Mouse (Mus musculus): Measurements from ENCODE around the gene Phactr3.
"Not testable (repeated sequence)": the region's sequence is repeated elsewhere in the genome, so short reads cannot be mapped to it uniquely, and the experiment has no call there.

Phactr3 gene

GRCm38 (mm10) chr2:178118801-178119560 lies at the start of gene Phactr3:
TSS of gene Phactr3 (plus strand) at chr2:178118975.
- no peak for DNase-seq (ENCODE audit: low spot score in 2 of 2)

DNA sequence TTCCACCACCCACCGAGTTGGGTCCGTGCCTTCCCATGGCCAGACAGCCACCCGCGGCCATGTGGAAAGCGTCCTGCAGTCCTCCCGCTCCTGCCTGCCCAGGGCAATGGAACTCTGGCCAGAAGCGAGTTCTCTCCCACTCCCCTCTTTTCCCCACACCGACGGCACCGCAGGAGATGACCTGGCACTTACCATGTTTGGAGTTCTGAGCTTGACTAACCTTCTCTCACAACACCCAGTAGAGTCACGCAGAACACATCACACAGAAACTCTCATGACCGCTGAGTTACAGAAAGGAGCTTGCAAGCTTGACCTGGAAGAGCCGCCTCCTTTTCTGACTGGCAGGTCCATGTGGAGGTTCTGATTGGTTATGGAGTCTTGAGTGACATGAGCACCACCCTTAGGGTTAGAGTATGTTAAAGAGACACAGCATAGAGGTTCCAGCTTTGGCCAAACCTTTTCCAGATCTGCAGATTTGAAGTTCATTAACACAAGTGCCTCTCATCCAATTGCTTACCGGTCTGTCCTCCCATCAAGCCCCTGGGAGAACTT lies 40.5 kb upstream of the Phactr3 start, which contains the start of gene Zfp931:
Gene Zfp931 (minus strand): TSS at position 311 of the 552 bp plus-strand sequence.
- not testable (repeated sequence) for DNase-seq (ENCODE audit: low spot score in 2 of 2)

GRCm38 (mm10) chr2:178089586-178089985 lies 29.2 kb upstream of the Phactr3 start:
- no peak for DNase-seq (ENCODE audit: low spot score in 2 of 2)

GRCm38 (mm10) chr2:178098021-178098420 lies 20.8 kb upstream of the Phactr3 start:
- peak; percentile 27 to 36 for DNase-seq (ENCODE audit: low spot score in 2 of 2)

GRCm38 (mm10) chr2:178101957-178102356 lies 16.8 kb upstream of the Phactr3 start:
- peak in 1 of 2 experiments; percentile 18 for DNase-seq (ENCODE audit: low spot score in 2 of 2)

DNA sequence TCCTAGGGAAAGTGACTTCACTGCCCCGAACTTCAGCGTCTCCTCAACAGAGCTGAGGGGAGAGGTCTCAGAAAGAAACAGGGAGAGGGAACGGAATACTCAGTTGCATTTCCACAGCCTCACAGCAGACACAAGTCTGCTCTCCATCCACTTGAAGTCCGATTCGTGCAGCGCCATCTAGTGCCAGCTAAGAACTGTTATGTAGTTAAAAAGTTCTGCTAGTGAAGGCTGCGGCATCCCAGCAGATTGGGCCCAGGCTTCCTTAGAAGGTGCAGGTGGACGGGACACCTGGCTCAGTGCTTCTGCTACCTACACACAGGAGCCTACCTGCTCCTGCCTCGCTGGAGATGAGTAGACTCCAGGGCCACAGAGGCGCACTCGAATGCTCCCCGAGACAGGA lies 829 bp upstream of the Phactr3 start:
- no peak for DNase-seq (ENCODE audit: low spot score in 2 of 2)

GRCm38 (mm10) chr2:178119561-178120355 lies 983 bp downstream of the Phactr3 start:
- DNase-seq (ENCODE audit: low spot score in 2 of 2) = no peak

- no peak for DNase-seq (ENCODE audit: low spot score in 2 of 2)
These were observed 1.5 kb downstream of the Phactr3 start for GRCm38 (mm10) chr2:178120356-178120645.

DNA sequence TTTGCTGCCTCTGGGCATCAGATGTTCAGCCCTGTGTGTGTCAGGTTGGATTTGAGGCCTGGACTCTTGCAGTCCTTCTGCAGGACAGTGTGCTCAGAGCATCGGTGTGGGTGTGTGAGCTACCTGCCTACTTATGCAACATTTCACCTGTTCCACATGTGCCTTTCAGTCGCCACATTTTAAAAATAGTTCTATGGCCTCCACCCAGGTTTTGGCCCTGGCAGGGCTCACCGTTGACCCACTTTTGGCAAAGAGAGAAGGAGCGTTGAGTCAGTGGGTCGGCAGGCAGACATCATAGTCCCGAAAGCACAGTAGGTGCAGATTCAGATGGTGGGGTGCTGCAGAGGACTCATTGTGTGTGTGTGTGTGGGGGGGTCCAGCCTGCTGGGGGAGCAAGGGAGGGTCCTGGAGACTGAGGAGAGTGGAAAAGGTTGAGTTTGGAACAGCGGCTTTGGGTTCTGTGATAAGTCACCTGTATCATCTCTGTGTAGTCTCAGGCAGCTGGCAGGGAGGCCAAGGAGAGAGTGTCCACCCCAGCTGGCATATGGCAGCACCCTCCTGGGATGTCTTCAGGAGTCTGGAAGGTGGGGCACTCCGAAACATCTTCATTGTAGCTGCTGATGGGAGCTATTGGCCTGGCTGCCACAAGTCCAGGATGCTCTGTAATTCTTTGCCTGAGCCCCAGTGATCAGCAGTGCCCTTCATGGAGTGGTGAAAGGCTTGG lies 2.0 kb downstream of the Phactr3 start:
- no peak for DNase-seq (ENCODE audit: low spot score in 2 of 2)

DNA sequence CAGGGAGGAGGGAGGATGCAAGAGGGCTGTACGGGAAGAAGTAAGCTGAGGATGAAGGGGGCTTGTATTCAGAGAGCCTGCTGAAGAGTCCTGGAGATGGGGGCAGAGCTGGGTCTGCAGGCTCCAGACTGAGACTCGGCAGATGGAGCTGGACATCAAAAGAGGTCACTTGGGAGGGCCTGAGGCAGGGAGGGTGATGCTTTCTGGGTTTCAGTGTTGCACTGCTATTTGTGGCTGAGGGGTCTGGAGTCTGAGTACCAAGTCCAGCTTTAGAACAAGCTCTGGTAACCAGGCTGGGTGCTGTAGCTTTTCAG lies 2.6 kb downstream of the Phactr3 start:
- DNase-seq (ENCODE audit: low spot score in 2 of 2) = no peak

- DNase-seq (ENCODE audit: low spot score in 2 of 2) = no peak
These were observed 3.3 kb downstream of the Phactr3 start for GRCm38 (mm10) chr2:178121946-178122665.

DNA sequence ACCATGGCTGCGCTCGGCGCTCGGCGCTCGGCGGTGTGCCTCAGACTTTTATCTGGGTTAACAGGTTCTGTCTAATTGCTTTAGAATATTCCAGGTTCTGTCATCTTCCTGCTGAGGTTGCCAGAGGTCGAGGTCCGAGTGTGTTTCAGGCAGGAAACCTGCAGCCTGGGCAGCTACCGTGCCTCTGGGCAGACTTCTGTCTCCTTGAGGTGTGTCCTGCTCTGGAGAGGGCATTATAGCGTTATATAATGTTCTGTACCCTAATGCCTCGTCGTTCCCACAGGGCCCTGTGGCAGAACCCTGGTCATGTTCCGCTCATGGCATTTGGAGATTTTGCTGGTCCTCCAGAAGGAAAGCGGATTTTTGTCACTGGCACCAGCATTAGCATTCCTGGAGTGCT lies 4.7 kb downstream of the Phactr3 start:
- DNase-seq (ENCODE audit: low spot score in 2 of 2) = no peak

GRCm38 (mm10) chr2:178125427-178125826 lies 6.7 kb downstream of the Phactr3 start:
- no peak for DNase-seq (ENCODE audit: low spot score in 2 of 2)

GRCm38 (mm10) chr2:178126041-178126820 lies 7.5 kb downstream of the Phactr3 start:
- no peak for DNase-seq (ENCODE audit: low spot score in 2 of 2)

- no peak for DNase-seq (ENCODE audit: low spot score in 2 of 2)
These were observed 9.8 kb downstream of the Phactr3 start for GRCm38 (mm10) chr2:178128594-178128993.

GRCm38 (mm10) chr2:178129161-178129560 lies 10.4 kb downstream of the Phactr3 start:
- no peak for DNase-seq (ENCODE audit: low spot score in 2 of 2)

DNA sequence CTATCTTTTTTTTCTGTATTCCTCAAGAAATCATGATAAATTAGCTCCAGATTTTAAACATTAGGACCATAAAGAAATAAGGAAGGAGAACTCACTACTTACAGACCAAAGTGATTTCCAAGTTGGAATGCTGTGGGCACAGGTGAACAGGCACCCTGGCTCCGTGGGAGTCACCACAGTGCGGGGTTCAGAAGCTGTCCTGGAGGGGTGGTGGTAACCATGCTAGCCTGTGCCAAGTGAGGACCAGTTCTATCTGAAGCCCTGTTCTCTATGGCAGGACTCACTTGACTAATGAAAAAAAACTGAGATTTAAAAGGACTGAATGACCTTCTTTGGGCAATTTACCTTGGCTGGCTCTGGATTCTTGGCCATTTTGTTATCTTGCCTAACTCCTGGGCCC lies 10.9 kb downstream of the Phactr3 start:
- DNase-seq (ENCODE audit: low spot score in 2 of 2) = no peak

GRCm38 (mm10) chr2:178130536-178130935 lies 11.8 kb downstream of the Phactr3 start:
- no peak for DNase-seq (ENCODE audit: low spot score in 2 of 2)

- DNase-seq (ENCODE audit: low spot score in 2 of 2) = no peak
These were observed 12.2 kb downstream of the Phactr3 start for GRCm38 (mm10) chr2:178131011-178131410.

- no peak for DNase-seq (ENCODE audit: low spot score in 2 of 2)
These were observed 13.0 kb downstream of the Phactr3 start for GRCm38 (mm10) chr2:178131606-178132365.

All from urinary bladder, adult 18-20 months (tissue).